Mouse (Mus musculus): ENCODE data around the gene Thrb. TPM values are rescaled to one million over a fixed set of nuclear protein-coding genes. Genes with fewer than 3 reads are reported as not detected.

The Thrb gene
- polyA plus RNA-seq, 2 experiments, result 0.86 to 2.5 TPM

- H3K4me3 ChIP-seq (ENCODE audit: insufficient read depth in 1 of 2, low read depth in 2 of 2, low read length in 2 of 2), result no peak overlapping the region
- ATAC-seq (ENCODE audit: insufficient read depth) (no peak), DNase-seq (ENCODE audit: low read depth in 3 of 3, low spot score in 3 of 3) (no peak)
- WGBS (ENCODE audit: insufficient replicate concordance), result 44% methylated on average over 1 of the region's 1 CpGs
- no peaks in the 10 kb centered on the region for H3K9me3 ChIP-seq (ENCODE audit: control insufficient read depth, low read length)
- no peaks in the 10 kb centered on the region for H3K27me3 ChIP-seq (ENCODE audit: control insufficient read depth, insufficient read depth, low read length)
- TF ChIP-seq CTCF (IDR thresholded peaks at IDR 0.05; ENCODE audit: low read depth), result no peak
- no peak for TF ChIP-seq EP300 (IDR thresholded peaks at IDR 0.05; ENCODE audit: low read depth)
- H3K36me3 ChIP-seq (replicated peaks; ENCODE audit: control insufficient read depth, insufficient read depth, low read depth), result no peaks in the 10 kb centered on the region
- no peaks in the 10 kb centered on the region for H3K4me1 ChIP-seq (replicated peaks; ENCODE audit: control insufficient read depth in 2 of 2, insufficient read depth in 2 of 2, low read length in 1 of 2)
- H3K4me2 ChIP-seq (ENCODE audit: low read depth), result no peak overlapping the region
- no peak overlapping the region for H3K9ac ChIP-seq (replicated peaks)
- no peak overlapping the region for H3K27ac ChIP-seq
These were observed 93.4 kb downstream of the Thrb start for GRCm38 (mm10) chr14:17753429-17753828.

GRCm38 (mm10) chr14:17756732-17757131, 96.7 kb downstream of the Thrb start:
- Histone ChIP-seq H3K4me3 (ENCODE audit: insufficient read depth in 1 of 2, low read depth in 2 of 2, low read length in 2 of 2) (no peak overlapping the region), H3K36me3 (replicated peaks; ENCODE audit: control insufficient read depth, insufficient read depth, low read depth) (no peaks in the 10 kb centered on the region), H3K9me3 (ENCODE audit: control insufficient read depth, low read length) (no peaks in the 10 kb centered on the region), H3K27me3 (ENCODE audit: control insufficient read depth, insufficient read depth, low read length) (no peaks in the 10 kb centered on the region), H3K4me2 (ENCODE audit: low read depth) (no peak overlapping the region), H3K27ac (no peak overlapping the region), H3K9ac (replicated peaks) (no peak overlapping the region), H3K4me1 (replicated peaks; ENCODE audit: control insufficient read depth in 2 of 2, insufficient read depth in 2 of 2, low read length in 1 of 2) (no peaks in the 10 kb centered on the region)
- ATAC-seq (ENCODE audit: insufficient read depth) (no peak), DNase-seq (ENCODE audit: low read depth in 3 of 3, low spot score in 3 of 3) (no peak)
- TF ChIP-seq EP300 (IDR thresholded peaks at IDR 0.05; ENCODE audit: low read depth) (no peak), CTCF (IDR thresholded peaks at IDR 0.05; ENCODE audit: low read depth) (no peak)

GRCm38 (mm10) chr14:17767987-17768386, 107.9 kb downstream of the Thrb start:
- no peaks in the 10 kb centered on the region for H3K36me3 ChIP-seq (replicated peaks; ENCODE audit: control insufficient read depth, insufficient read depth, low read depth)
- H3K27ac ChIP-seq, result no peak overlapping the region
- H3K4me1 ChIP-seq (replicated peaks; ENCODE audit: control insufficient read depth in 2 of 2, insufficient read depth in 2 of 2, low read length in 1 of 2), result no peaks in the 10 kb centered on the region
- no peaks in the 10 kb centered on the region for H3K27me3 ChIP-seq (ENCODE audit: control insufficient read depth, insufficient read depth, low read length)
- ATAC-seq (ENCODE audit: insufficient read depth) (no peak), DNase-seq (ENCODE audit: low read depth in 3 of 3, low spot score in 3 of 3) (no peak)
- H3K9me3 ChIP-seq (ENCODE audit: control insufficient read depth, low read length), result no peaks in the 10 kb centered on the region
- H3K9ac ChIP-seq (replicated peaks), result no peak overlapping the region
- TF ChIP-seq CTCF (IDR thresholded peaks at IDR 0.05; ENCODE audit: low read depth) (no peak), EP300 (IDR thresholded peaks at IDR 0.05; ENCODE audit: low read depth) (no peak)
- WGBS (ENCODE audit: insufficient replicate concordance), result 39% methylated on average over 2 of the region's 2 CpGs
- no peak overlapping the region for H3K4me3 ChIP-seq (ENCODE audit: insufficient read depth in 1 of 2, low read depth in 2 of 2, low read length in 2 of 2)
- no peak overlapping the region for H3K4me2 ChIP-seq (ENCODE audit: low read depth)

DNA sequence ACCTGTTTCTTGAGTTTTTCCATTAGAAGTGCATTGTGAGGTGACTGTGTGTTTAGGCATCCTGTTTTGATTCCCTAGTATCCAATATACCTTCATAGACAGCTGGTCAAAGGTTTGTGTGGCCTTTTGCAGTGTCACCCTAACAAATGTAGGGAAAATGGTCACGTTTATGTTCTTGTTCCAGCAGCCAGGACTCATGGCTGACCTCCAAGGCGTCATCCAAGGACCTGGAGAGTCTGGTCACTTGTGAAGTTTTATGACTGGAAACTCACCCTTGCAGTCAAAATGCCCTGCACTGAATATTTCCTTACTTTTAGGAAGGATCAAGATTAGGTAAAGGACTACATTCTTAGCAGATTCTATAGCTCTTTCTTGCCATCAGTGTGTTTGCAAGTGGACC, 114.3 kb downstream of the Thrb start:
- Histone ChIP-seq H3K9ac (replicated peaks) (no peak overlapping the region), H3K4me3 (ENCODE audit: insufficient read depth in 1 of 2, low read depth in 2 of 2, low read length in 2 of 2) (no peak overlapping the region), H3K4me1 (replicated peaks; ENCODE audit: control insufficient read depth in 2 of 2, insufficient read depth in 2 of 2, low read length in 1 of 2) (no peaks in the 10 kb centered on the region), H3K9me3 (ENCODE audit: control insufficient read depth, low read length) (no peaks in the 10 kb centered on the region), H3K27ac (no peak overlapping the region), H3K4me2 (ENCODE audit: low read depth) (no peak overlapping the region), H3K36me3 (replicated peaks; ENCODE audit: control insufficient read depth, insufficient read depth, low read depth) (no peaks in the 10 kb centered on the region), H3K27me3 (ENCODE audit: control insufficient read depth, insufficient read depth, low read length) (no peaks in the 10 kb centered on the region)
- DNase-seq (ENCODE audit: low read depth in 3 of 3, low spot score in 3 of 3), result no peak
- no peak for ATAC-seq (ENCODE audit: insufficient read depth)
- no peak for TF ChIP-seq CTCF (IDR thresholded peaks at IDR 0.05; ENCODE audit: low read depth)
- TF ChIP-seq EP300 (IDR thresholded peaks at IDR 0.05; ENCODE audit: low read depth), result no peak
- WGBS (ENCODE audit: insufficient replicate concordance), result 41% methylated on average over 2 of the region's 2 CpGs

DNA sequence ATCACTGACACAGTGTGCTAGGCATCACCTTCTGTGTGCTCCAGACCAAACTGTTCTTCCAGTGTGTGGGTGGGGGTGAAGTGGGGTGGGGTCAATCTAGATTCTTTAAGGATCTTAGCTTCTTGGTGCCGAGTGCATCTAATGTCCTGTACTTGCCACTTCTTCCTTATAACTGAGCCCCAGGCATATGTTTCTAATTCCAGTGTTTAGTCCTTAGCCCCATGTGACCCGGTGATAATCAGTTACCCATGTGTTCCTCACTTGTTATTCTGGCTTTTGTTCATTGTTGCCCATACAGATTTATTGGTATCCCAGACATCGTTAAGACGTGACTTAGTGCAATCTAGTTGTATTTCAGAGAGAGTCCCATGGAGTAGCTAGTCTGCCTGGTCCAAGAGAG, 121.9 kb downstream of the Thrb start:
- no peak overlapping the region for H3K9ac ChIP-seq (replicated peaks)
- H3K4me1 ChIP-seq (replicated peaks; ENCODE audit: control insufficient read depth in 2 of 2, insufficient read depth in 2 of 2, low read length in 1 of 2), result peaks cover 0 to 6% of the 10 kb centered on the region in 2 experiments; a peak in 1 of 4 replicates
- no peak overlapping the region for H3K4me2 ChIP-seq (ENCODE audit: low read depth)
- no peaks in the 10 kb centered on the region for H3K9me3 ChIP-seq (ENCODE audit: control insufficient read depth, low read length)
- 58% methylated on average over 4 of the region's 4 CpGs for WGBS (ENCODE audit: insufficient replicate concordance)
- H3K27me3 ChIP-seq (ENCODE audit: control insufficient read depth, insufficient read depth, low read length), result no peaks in the 10 kb centered on the region
- H3K27ac ChIP-seq, result no peak overlapping the region
- no peak for DNase-seq (ENCODE audit: low read depth in 3 of 3, low spot score in 3 of 3)
- no peak for TF ChIP-seq EP300 (IDR thresholded peaks at IDR 0.05; ENCODE audit: low read depth)
- TF ChIP-seq CTCF (IDR thresholded peaks at IDR 0.05; ENCODE audit: low read depth), result no peak
- H3K36me3 ChIP-seq (replicated peaks; ENCODE audit: control insufficient read depth, insufficient read depth, low read depth), result no peaks in the 10 kb centered on the region
- ATAC-seq (ENCODE audit: insufficient read depth), result no peak
- no peak overlapping the region for H3K4me3 ChIP-seq (ENCODE audit: insufficient read depth in 1 of 2, low read depth in 2 of 2, low read length in 2 of 2)

Measured in liver, embryonic 14.5 days (tissue).